Comparison of ENCODE assay signal across 9 mouse cellular contexts in genomic region chr19:10023304-10023758, GRCm38 (mm10). TPM values are rescaled to one million over a fixed set of nuclear protein-coding genes. Genes with fewer than 3 reads are reported as not detected.
A peak's percentile ranks its signal among the peaks of the same experiment; 100 is the strongest.
DNase-seq lines count a peak whose midpoint lies in the region; ATAC-seq lines count a peak whose summit lies in the region.
"Had no signal": no experiment of that assay in that cellular context is flagged by ENCODE, and none has a peak within 500 bp of the region (broad histone marks: within the 10 kb centered on the region; RNA-seq: fewer than 3 reads in every experiment).

No protein-coding gene starts in this region.

- no peak overlapping the region for H3K9ac ChIP-seq in lung, embryonic 15.5 days
- no peak overlapping the region for H3K9ac ChIP-seq in heart, embryonic 15.5 days

- H3K27ac ChIP-seq in lung, embryonic 15.5 days: peak overlapping the region; percentile 66
- H3K27ac ChIP-seq in heart, embryonic 15.5 days: peak overlapping the region; percentile 64

- H3K4me1 ChIP-seq in lung, embryonic 15.5 days: peaks cover 64% of the 10 kb centered on the region
- peaks cover 59% of the 10 kb centered on the region for H3K4me1 ChIP-seq in heart, embryonic 15.5 days (replicated peaks)

- 45% methylated on average over 9 of the region's 9 CpGs for WGBS in lung, embryonic 15.5 days
- 54% methylated on average over 9 of the region's 9 CpGs for WGBS in heart, embryonic 15.5 days

- no peaks in the 10 kb centered on the region for H3K27me3 ChIP-seq in lung, embryonic 15.5 days
- H3K27me3 ChIP-seq in heart, embryonic 15.5 days: no peaks in the 10 kb centered on the region

- DNase-seq in heart, adult 11 months: peak; percentile 96
- DNase-seq in heart, adult 9 months (ENCODE audit: low spot score in 2 of 2): no peak
- no peak for DNase-seq in lung, postnatal 14 days
- DNase-seq in Muller cell, postnatal 12 days (ENCODE audit: inconsistent ontology term): no peak
- no peak for DNase-seq in urinary bladder, adult 18-20 months (ENCODE audit: low spot score in 2 of 2)
- DNase-seq: thymus, postnatal 25 days had no signal

- ATAC-seq in lung, embryonic 15.5 days (ENCODE audit: borderline replicate concordance, extremely low read depth, low FRiP score, low TSS enrichment): no peak
- no peak; the same call in 1 of the 2 replicates for ATAC-seq in heart, embryonic 15.5 days (replicated peaks; ENCODE audit: insufficient number of reproducible peaks, insufficient read depth, low FRiP score, low read depth)
- ATAC-seq in megakaryocyte progenitor cell, adult 5-6 weeks (replicated peaks; ENCODE audit: poor library complexity): peak; percentile 37

- no peak overlapping the region for H3K4me3 ChIP-seq in lung, embryonic 15.5 days
- no peak overlapping the region for H3K4me3 ChIP-seq in heart, embryonic 15.5 days

- no peaks in the 10 kb centered on the region for H3K9me3 ChIP-seq in lung, embryonic 15.5 days
- no peaks in the 10 kb centered on the region for H3K9me3 ChIP-seq in heart, embryonic 15.5 days (replicated peaks)

- peaks cover 8% of the 10 kb centered on the region; the same call in 1 of the 2 replicates for H3K36me3 ChIP-seq in lung, embryonic 15.5 days
- peaks cover 4% of the 10 kb centered on the region; the same call in 1 of the 2 replicates for H3K36me3 ChIP-seq in heart, embryonic 15.5 days

- H3K4me2 ChIP-seq in lung, embryonic 15.5 days: 0 out of 2 replicates have a peak overlapping the region, but pooled peaks have one; percentile 10
- peak overlapping the region; percentile 0; the same call in 1 of the 2 replicates for H3K4me2 ChIP-seq in heart, embryonic 15.5 days

RNA-seq across cellular contexts. Expression of gene Fads3, which starts 18.0 kb away (rescaled TPM):
- 54.5 and 64.1 TPM in 2 replicates for polyA plus RNA-seq in lung, embryonic 15.5 days (2015; fragmentation: Nextera tagmentation; extraction: Ambion mirVana)
- 39.4 and 43.9 TPM in 2 replicates for polyA plus RNA-seq in heart, embryonic 15.5 days (2015; fragmentation: Nextera tagmentation; extraction: Ambion mirVana)
- total RNA-seq in megakaryocyte progenitor cell, adult 5-6 weeks (2015): 1.4 and 2.1 TPM in 2 replicates
- total RNA-seq in megakaryocyte progenitor cell, adult 5-6 weeks (2017): 2.1 and 2.8 TPM in 2 replicates

RNA-seq across cellular contexts. Expression of gene Rab3il1, which starts 21.9 kb away (rescaled TPM):
- polyA plus RNA-seq in lung, embryonic 15.5 days (2015; fragmentation: Nextera tagmentation; extraction: Ambion mirVana): 31.5 and 33.1 TPM in 2 replicates
- polyA plus RNA-seq in heart, embryonic 15.5 days (2015; fragmentation: Nextera tagmentation; extraction: Ambion mirVana): 21.8 and 30.0 TPM in 2 replicates
- 3.0 and 4.6 TPM in 2 replicates for total RNA-seq in megakaryocyte progenitor cell, adult 5-6 weeks (2015)
- total RNA-seq in megakaryocyte progenitor cell, adult 5-6 weeks (2017): 3.4 and 3.9 TPM in 2 replicates

RNA-seq across cellular contexts. Expression of gene Best1, which starts 21.9 kb away (rescaled TPM):
- 1.1 TPM in 2 replicates for polyA plus RNA-seq in lung, embryonic 15.5 days (2015; fragmentation: Nextera tagmentation; extraction: Ambion mirVana)
- polyA plus RNA-seq in heart, embryonic 15.5 days (2015; fragmentation: Nextera tagmentation; extraction: Ambion mirVana): 0.19 and 0.25 TPM in 2 replicates
- 0.15 and 1.1 TPM in 2 replicates for total RNA-seq in megakaryocyte progenitor cell, adult 5-6 weeks (2015)
- not detected in 2 replicates for total RNA-seq in megakaryocyte progenitor cell, adult 5-6 weeks (2017)

RNA-seq across cellular contexts. Expression of gene Fth1, which starts 42.9 kb away (rescaled TPM):
- polyA plus RNA-seq in lung, embryonic 15.5 days (2015; fragmentation: Nextera tagmentation; extraction: Ambion mirVana): 1,860 and 1,896 TPM in 2 replicates
- polyA plus RNA-seq in heart, embryonic 15.5 days (2015; fragmentation: Nextera tagmentation; extraction: Ambion mirVana): 1,879 and 1,985 TPM in 2 replicates
- total RNA-seq in megakaryocyte progenitor cell, adult 5-6 weeks (2015): 1,115 and 1,144 TPM in 2 replicates
- 325 and 354 TPM in 2 replicates for total RNA-seq in megakaryocyte progenitor cell, adult 5-6 weeks (2017)
